Mouse (Mus musculus) c-Kit-positive CD71-negative TER-119-negative erythroid progenitor cells, embryonic 14.5 days (primary cell): Measurements from ENCODE around the gene Dlgap1.

Experiments
- DNase-seq: peaks from one replicate; pipeline ENCODE4 v3.0.0-alpha.2; 2013; ENCODE audit warnings: low read depth

The Dlgap1 gene

DNA sequence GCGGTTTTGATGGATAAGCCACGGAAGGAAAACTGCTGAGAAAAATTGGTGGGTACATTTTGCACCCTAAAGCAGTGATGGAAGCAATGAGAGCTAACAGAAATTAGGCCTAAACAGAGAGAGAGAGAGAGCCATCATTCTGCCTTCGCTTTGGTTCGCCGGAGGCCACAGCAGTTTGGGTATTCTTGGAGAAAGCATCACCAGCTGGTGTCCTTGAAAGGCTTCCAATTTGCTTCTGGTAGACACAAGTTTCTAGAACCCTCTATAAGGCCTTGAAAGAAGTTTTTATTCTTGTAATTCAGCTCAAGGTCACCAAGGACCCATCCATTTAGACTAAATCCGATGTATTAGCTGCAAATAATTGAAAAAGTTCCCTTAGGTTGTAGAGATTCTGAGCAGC lies 205.0 kb downstream of the Dlgap1 start:
- DNase-seq, result no peak

- DNase-seq, result no peak
These were observed 222.4 kb downstream of the Dlgap1 start for GRCm38 (mm10) chr17:70191228-70191627.

- no peak for DNase-seq
These were observed 254.0 kb downstream of the Dlgap1 start for GRCm38 (mm10) chr17:70222891-70223290.

- DNase-seq, result no peak
These were observed 278.5 kb downstream of the Dlgap1 start for GRCm38 (mm10) chr17:70247342-70247741.

- DNase-seq, result no peak
These were observed 279.4 kb downstream of the Dlgap1 start for GRCm38 (mm10) chr17:70248250-70248649.

DNA sequence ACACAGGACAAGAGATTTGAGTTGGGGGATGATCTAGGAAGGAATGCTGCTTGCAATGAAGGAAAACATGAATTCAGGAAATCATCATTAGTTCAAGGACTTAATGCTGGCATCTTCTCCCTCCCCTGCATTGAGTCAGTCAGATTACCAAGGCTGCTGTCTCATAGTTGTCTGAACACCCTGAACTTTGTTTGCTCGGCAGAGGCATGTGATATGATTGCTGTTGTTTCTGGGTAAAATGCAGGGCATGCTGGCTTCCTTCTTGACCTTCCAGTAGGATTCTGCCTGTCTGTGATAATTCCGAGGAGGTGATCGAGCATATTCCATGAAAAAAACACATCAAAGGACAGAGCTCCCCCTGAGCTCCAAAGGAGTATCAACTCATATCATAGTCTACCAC lies 283.6 kb downstream of the Dlgap1 start:
- no peak for DNase-seq

GRCm38 (mm10) chr17:70256371-70256770 lies 287.5 kb downstream of the Dlgap1 start:
- DNase-seq, result no peak

- no peak for DNase-seq
These were observed 294.3 kb downstream of the Dlgap1 start for GRCm38 (mm10) chr17:70263156-70263555.

DNA sequence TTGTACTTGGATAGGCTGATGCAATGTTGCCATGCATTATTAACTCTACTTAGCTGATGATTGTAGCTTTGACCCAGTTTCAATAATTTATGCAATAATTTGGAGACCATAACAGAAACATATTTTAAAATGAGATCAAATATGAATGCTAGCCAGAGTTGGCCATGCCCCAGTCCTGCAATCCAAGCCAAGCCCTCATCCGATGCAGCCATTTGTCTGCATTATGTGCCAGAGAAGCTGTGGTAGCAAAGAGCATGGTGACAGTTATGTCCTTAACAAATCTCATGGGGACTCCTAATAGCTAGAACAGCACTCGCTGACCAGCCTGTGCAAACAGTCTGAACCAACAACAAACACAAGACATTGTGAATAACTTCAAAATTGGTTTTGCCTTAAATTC lies 303.3 kb downstream of the Dlgap1 start:
- DNase-seq, result no peak

- DNase-seq, result no peak
These were observed 318.8 kb downstream of the Dlgap1 start for GRCm38 (mm10) chr17:70287708-70288107.

GRCm38 (mm10) chr17:70294106-70294505 lies 325.2 kb downstream of the Dlgap1 start:
- no peak for DNase-seq

- DNase-seq, result no peak
These were observed 333.1 kb downstream of the Dlgap1 start for GRCm38 (mm10) chr17:70301941-70302478.

DNA sequence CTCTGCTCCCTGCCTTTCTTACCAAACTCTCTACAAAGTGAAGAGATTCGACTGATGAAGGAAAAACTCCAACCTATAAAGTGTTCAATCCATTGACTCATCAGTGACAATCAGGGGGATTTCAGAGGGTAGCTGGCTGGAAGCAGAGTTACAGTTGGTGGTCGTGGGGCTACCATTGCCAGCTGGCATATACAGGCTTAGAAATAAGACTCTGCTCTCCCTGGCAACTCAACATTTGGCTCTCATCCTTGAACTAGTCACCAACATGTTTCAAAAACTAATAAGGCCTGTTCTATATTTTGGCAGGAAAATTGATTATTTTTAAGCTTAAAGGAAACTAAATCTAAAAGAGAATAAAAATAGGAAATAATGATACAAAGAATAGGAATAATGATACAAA lies 333.8 kb downstream of the Dlgap1 start:
- DNase-seq, result no peak

GRCm38 (mm10) chr17:70305021-70305420 lies 336.1 kb downstream of the Dlgap1 start:
- no peak for DNase-seq

DNA sequence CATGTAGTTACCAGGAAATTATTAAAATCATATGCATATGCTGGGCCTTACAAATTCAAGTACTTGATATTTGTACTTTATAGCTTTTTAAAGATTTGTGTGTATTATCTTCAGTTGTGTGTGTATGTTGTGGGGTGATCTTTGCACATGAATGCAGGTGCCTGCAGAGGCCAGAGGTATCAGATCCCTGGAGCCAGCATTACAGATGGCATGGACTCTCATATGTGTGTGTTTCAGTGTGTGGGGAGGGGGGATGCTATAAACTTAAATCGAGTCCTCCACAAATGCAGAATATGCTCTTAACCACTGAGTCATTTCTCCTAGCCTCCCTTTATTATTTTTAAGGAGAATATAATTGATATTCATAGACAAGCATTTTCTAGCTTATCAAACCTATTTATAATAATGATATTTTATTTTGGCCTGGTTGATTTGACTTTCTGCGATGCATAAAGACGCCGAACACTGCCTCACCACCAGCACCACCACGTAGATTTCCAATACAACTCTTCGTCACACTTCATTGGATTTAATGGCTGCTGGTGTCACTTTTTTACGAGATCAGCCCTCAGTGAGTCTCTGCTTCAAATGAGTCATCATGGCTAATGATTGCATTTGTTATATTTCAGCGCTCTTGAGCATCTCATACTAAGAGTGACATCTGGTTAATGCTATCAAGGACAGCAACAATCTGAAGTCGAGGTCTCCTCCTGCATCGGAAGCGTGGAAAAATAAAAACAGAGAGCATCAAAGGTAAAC lies 338.7 kb downstream of the Dlgap1 start:
- no peak for DNase-seq

DNA sequence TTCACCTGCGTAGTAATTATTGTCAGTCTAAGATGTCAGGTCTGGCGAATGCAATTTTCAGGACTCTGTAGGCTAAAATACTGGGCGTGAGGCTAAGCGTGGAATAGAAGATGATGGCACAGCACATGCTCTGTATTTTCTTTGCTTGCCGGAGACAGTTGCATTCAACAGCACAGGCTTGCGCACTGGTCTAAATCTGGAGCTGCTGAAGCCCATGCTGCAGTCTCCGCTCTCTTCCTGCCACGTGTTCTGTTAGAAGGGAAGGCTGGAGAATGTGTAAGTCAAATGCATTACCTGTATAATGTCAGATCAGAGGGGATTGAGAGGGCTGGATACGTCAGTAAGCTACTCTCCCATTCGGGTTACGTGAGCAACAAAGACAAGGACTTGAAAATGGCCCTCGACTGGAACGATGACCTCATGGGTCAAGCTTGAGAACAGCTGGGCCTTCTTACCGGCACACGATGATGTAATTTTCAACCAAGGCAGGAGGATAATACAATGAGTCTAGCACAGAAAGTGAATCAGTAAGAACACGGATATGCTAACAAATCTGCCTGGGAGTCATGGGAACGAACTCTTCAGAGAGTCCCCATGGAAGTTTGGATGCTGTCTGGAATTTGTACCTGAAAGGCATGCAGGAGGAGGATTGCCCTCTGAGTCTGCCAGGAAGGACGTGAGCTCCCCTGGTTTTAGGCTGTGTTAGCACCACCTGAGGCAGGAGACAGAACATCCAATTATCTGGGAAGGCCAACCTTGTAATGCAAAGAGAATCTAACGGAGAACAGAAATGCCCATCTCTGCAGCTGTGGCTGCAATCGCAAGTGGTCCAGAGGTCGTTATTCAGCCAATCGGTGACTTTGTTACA lies 339.7 kb downstream of the Dlgap1 start:
- DNase-seq, result no peak

GRCm38 (mm10) chr17:70316327-70316726 lies 347.5 kb downstream of the Dlgap1 start:
- DNase-seq, result no peak

- DNase-seq, result no peak
These were observed 348.9 kb downstream of the Dlgap1 start for GRCm38 (mm10) chr17:70317779-70318178.

DNA sequence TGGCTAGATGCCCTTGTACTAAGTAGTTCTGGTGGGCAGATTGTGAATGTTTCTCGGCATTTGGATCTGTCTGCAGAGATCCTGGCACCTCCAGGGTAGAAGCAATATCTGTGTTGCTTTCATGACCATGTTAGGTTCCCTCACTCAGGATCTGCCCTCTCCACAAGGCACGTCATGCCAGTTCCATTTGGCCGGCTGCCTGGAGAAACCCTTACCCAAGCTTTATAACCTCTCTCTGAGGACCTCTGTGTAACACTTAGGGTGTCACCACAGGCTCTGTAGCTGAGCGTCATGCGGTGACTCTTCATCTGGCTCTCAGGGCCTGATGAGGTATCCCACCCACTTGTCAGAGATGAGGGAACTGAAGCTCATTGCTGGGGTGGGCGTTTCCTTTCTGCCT lies 353.1 kb downstream of the Dlgap1 start:
- DNase-seq, result no peak

- no peak for DNase-seq
These were observed 364.6 kb downstream of the Dlgap1 start for GRCm38 (mm10) chr17:70333440-70333839.

DNA sequence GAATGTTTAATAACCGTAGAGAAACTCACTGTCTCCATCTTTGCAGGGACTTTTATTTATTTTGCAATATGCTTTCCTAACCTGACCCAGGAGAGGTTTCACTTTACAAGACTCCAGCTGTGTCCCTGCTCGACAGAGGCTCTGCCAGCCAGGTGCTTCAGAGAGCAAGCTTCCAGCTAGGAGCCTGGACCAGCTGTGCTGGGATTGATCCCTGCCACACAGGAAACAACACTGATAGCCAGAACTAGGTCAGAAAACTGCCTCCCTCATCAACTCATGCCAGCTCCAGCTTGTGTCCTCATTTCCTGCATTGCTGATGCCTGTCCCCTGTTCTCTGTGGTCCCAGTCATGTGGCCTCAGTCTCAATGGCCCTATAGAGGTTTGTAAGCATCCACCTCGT lies 365.3 kb downstream of the Dlgap1 start:
- no peak for DNase-seq

DNA sequence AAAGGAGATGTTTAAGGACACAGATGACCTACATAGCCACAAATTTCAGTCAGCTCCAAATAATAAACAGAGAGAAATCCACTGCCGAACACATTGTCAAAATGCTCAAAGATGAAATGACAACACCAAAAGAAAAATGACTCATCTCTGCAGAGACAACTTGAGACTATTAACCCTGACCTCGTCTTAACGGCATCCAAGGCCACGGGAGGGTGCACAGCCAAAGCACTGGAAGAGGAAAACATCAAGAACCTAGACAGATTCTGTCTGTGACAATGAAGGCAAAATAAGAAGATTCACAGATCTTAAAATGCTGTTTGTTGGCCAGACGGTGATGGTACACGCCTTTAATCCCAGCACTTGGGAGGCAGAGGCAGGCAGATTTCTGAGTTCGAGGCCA lies 370.9 kb downstream of the Dlgap1 start:
- DNase-seq, result no peak

- no peak for DNase-seq
These were observed 372.4 kb downstream of the Dlgap1 start for GRCm38 (mm10) chr17:70341230-70341629.
